Mouse (Mus musculus) central nervous system, embryonic 14 days (tissue): ENCODE measurements around the gene Irf8. TPM values are rescaled to one million over a fixed set of nuclear protein-coding genes. Genes with fewer than 3 reads are reported as not detected.

Source experiments
- polyA plus RNA-seq: library from polyadenylated mRNA; depleted of rRNA; stranded (reverse); fragments of >200 nt; gene quantifications from 2 replicates; pipeline ENCODE4 v1.2.3, GENCODE M21; 2012; rRNA removed

Irf8 gene
- polyA plus RNA-seq = 1.9 and 2.0 TPM in 2 replicates

DNA sequence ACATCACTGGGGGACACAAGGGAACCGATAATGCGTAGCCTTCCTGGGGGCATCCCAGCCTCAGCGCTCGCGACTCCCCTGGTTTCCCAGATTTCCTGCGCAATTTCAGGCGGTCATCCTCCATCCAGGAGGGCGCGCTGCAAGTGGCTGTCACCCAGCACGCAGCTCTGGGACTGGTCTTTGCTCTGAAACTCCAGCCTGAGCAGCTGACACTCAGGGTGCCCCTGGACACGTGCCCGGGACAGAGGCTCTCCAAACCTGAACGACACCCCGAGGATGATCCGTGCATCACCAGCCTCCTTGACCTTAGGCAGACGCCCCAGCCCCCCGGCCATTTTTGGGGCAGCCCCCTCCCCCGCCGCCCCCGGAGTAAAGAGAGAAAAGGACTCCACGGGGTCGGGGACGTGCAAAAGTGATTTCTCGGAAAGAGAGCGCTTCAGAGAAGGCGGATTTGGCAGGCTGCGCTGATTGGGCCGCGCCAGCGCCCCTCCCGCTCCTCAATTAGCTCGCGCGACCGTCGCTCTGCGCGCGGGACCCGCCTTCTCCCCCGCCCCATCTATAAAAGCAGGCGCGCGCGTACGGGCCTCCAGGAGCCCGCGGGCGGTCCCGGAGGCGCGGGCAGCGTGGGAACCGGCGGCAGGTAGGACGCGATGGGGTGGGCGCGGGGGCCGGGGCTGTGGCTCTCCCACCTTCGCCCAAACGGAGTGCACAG is at the start of gene Irf8:
Irf8 (plus strand) TSS at position 589 of the 712 bp plus-strand sequence.

Other genes starting within 250 kb of the Irf8 start
- gene Gins2, start 147.1 kb upstream of the Irf8 start, polyA plus RNA-seq = 28.7 and 30.4 TPM in 2 replicates
- gene 1190005I06Rik, start 88.7 kb upstream of the Irf8 start, polyA plus RNA-seq = 6.4 and 7.0 TPM in 2 replicates
- gene Gm27021, start 68.3 kb upstream of the Irf8 start, polyA plus RNA-seq = 3.0 and 3.8 TPM in 2 replicates
- 1,286 and 1,306 TPM in 2 replicates for gene Cox4i1, start 68.1 kb upstream of the Irf8 start, polyA plus RNA-seq
- gene Emc8, start 67.8 kb upstream of the Irf8 start, polyA plus RNA-seq = 87.3 and 92.8 TPM in 2 replicates